Mouse (Mus musculus): ENCODE results near the gene Cox17. TPM values are rescaled to one million over a fixed set of nuclear protein-coding genes. Genes with fewer than 3 reads are reported as not detected.

Gene Cox17
- total RNA-seq, 2 experiments from 2014 or later: 66.5 to 94.2 TPM

DNA sequence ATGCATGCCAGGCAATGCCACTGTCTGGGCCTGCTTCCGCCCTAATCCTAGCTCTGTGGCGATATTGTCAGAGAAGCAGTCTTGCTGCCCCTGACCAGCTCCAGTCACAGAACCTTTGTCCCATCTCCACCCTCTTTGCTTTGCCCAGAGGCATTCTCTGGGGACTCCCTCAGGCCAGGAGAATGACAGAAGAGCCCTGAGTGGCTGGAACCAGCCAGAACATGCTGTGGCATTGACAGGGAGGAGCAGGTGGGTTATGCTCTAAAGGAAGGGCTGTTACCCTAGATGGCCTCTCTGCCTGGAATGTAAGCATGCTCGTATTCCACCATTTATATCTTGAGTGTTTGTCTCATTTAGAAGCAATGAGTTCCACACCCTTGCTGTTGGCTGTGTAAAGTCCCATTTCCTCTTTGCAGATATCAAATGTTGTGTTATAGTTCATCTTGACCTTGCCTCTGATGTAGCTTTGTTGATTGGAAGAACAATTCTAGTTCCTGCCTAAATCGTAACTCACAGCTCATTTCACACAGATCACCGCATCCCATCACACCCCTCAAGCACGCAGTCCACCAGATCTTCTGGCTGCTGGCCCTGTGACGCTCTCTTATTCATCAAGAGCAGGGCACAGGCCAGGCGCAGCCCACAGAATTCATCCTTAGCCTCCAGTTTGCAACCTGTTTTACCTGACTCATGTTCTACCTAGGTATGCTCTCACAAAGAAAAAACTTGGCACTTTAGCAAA, 24.0 kb downstream of the Cox17 start:
- DNase-seq (ENCODE audit: low spot score in 2 of 2): no peak

DNA sequence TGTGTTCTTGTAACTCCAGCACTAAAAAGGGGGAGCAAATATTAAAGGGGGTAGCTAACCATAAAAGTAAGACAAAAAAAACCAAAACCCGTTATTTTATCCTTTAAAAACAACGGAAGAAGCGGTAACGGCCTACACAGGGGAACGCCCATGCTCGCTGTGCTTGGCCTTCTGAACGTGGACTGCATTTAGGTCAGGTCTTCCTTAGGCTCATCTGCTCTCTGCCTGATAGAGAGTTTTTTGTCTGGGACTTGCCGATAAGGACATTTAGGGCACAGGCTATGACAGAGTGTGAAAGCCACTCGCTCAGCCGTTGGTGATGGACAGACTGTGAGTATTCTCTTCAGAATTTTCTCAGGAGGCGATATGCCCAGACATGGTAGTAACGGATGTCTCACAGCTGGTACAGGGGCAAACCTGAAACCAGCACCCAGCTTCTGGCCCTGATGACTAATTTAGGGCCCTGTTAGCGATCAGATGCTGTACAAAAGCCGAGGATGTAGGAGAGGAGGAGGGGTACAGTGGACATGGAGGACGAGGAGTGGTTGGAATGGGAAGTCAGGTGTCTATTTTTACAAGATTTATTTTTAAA, 25.0 kb downstream of the Cox17 start:
- DNase-seq (ENCODE audit: low spot score in 2 of 2): no peak

DNA sequence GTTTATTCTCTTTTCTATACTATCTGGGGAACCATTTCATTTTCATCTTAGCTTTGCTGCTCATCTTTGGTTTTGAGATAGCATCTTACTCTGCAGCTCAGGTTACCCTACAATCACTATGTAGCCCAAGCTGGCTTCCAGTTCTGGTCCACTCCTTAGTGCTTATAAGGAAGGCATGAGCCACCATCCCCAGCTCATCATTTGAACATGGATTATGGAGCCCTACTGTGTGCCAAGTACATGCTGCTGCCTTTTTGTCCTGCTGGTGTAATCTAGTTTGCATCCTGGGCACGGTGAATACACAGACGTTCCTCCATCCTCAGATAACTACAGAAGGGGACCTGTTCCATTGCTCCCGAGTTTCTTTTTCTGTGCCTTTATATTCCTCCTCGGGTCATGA, 26.1 kb downstream of the Cox17 start:
- no peak for DNase-seq (ENCODE audit: low spot score in 2 of 2)

DNA sequence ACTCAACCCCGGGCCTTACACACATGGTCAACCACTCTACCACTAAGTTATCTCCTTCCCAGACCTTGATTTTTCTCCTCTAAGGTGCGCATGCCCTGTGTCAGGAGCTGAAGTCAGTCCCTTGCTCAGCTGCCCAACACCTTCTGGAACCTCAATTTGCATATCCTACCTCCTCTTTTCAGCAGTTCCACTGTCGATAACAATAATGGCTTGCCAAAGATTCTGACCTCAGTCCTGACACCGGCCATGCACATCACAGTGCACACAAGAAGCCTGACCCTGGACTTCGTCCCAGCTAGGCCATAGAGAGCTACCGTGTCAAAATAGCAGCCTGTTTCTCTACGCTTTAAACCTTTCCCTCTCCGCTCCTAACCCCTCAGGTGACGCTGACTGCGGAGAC, 26.6 kb downstream of the Cox17 start:
- no peak for DNase-seq (ENCODE audit: low spot score in 2 of 2)

DNA sequence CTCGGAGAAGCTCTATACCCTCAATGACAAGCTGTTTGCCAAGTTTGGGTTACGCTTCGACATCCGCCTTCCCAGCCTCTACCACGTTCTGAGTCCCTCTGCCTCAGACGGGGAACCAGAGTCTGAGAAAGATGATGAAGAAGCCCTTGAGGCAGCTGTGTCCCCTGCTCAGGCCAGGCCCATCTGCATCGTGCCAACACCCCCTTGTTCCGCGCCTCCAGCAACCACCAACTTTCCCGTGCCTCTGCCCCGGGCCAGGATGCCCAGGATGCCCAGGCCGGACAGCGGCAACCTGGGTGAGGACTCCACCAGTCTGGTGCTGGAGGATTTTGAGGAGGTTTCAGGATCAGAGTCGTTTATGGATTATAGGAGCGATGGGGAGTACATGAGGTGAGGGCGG, 27.1 kb downstream of the Cox17 start:
- no peak for DNase-seq (ENCODE audit: low spot score in 2 of 2)

DNA sequence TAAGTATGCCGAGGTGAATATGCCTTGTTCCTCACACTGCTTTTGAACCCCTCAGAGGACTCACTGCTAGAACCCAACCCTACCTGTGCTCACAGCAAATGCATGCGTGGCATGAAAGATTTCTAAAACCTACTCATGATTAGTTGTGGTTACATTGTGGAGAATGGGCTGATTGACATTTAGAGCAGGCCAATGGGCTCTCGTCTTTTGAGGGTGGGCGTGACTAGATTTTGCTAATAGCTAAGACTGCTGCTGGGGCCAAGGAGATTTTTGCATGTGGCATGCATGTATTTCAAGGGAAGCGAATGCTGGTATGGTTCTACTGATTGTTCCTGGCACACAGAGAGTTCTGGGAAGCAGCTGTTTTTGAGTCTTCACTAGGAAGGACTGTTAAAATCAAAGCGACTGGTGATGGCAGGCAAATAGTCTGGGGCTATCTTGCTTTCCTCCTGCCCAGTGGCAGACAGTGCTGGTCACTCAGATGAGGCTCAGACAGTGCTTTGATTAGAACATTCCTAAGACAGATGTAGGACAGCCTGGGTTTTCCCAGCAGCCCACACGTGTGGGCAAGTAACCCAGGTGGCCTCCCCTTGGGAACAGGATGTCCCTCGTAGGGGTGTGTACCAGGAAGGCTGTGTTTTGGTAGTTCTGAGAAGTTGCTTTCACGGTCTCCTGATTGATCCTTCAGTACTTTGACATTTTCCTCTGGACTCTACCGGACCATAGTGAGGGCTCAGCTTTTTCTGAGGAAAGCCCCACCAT, 27.8 kb downstream of the Cox17 start:
- no peak for DNase-seq (ENCODE audit: low spot score in 2 of 2)

DNA sequence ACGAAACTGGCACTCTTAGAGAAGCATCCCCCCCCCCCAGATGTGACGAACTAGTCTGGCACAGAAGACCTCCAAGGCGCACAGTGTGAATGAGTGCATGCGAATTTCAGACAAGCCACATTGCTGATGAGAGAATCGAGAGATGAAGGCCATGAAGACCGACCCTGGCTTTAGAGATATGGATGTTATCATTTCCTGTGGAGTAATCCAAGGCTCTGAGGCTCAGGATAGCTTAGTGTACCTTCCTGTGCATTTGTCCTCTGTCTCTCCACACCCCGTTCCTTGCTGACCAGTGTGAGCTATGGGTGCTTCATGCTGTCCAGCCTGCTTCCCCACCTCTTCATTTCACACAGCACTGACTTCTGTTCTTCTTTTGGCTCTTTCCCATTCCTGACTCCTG, 28.4 kb downstream of the Cox17 start:
- DNase-seq (ENCODE audit: low spot score in 2 of 2): no peak

DNA sequence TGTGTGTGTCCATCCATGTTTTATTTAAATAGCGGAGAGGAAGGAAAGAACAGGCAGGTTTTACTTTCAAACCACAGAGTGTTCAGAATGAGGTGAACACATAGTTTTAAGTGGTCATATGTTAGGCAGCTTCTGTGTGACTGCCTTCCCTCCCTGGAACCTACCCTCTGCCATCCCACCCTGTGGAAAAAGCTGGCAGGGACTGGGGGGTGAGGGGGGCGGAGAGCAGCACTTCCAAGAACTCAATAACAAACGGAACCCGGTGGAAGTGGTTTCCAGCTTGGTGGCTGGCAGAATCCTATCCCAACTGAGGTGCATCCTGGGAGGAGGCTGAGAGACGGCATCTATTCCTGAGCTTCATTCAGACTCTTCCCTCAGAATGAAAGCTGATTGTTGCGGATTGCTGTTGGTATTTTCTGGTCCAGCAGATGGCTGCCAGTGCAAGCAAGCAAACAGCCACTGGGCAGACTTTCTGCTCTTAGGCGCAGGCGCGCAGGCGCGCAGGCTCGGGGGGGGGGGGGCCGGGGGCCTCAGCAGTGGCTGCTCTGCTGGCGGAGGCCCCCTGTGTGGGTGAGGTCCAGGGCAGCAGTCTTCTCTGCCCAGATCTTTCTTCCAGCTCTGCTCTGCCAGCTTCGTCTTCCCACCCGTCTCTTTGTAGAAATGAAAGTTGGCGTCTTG, 29.5 kb downstream of the Cox17 start:
- peak; percentile 58 to 66 for DNase-seq (ENCODE audit: low spot score in 2 of 2)

DNA sequence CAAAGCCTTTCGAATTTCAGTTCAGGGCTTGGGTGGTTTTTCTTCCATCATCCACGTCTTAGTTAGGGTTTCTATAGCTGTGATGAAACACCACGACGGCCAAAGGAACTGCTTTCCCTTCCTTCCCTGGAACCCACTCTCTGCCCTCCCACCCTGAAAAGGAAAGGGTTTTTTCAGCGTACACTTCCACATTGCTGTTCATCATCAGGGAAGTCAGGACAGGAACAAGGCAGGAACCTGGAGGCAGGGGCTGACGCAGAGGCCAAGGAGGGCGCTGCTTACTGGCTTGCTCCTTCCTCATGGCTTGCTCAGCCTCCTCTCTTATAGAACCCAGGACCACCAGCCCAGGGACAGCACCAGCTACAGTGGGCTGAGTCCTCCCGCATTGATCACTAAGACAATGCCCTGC, 30.1 kb downstream of the Cox17 start:
- DNase-seq (ENCODE audit: low spot score in 2 of 2): no peak

DNA sequence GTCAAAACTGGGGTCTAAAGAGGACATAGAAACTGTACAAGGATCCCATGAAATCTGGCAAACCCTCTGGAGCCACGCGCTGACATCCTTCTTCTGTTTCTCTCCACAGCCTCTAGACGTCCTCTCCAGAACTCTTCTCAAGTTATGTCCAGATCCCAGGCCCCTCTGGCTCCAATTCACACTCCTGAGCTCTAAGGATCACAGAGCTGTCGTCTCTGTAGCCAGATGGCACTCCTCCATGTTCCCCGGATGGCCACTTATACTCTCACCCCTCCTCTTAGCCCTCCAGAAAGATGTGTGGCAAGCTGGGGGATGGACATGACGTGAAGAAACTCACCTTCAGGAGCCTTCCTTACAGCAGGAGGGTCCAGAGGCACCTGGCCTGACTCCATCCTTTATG, 30.8 kb downstream of the Cox17 start:
- DNase-seq (ENCODE audit: low spot score in 2 of 2): no peak

DNA sequence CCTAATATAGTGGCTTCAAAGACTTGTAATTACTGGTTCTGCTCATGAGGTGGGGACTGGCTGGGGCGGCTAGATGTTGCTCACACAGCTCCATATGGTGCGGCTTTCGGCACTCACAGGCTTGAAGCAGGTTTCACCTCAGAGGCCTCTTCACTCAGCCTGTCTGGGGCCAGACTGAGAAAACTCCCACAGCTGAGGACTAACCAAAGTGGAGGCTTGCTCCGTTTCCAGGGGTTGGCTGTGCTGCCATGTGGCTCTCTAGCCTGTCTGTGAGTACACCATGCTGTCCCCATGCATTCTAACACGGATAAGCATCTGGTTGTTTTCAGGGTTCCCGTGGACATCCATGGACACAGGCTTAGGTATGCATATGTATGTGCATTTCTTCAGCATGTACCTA, 31.8 kb downstream of the Cox17 start:
- DNase-seq (ENCODE audit: low spot score in 2 of 2): no peak

DNA sequence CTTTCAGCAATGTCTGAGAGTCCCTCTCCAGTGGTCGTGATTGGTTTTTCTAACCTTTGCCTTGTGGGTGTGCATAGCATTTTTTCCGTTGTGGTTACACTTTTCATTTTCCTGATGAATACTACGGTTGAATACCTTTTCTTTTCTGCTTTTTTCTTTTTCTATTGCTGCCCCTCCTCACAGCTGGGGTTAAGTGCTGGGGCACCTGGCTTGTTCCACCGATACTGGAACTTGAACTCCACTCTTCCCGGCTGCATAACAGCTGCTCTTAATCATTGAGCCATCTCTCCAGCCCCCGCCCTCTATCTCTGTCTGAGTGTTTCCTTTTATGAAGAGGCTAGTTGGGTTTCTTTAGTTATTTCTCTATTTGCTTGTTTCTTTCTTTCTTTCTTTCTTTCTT, 32.3 kb downstream of the Cox17 start:
- DNase-seq (ENCODE audit: low spot score in 2 of 2): no peak

DNA sequence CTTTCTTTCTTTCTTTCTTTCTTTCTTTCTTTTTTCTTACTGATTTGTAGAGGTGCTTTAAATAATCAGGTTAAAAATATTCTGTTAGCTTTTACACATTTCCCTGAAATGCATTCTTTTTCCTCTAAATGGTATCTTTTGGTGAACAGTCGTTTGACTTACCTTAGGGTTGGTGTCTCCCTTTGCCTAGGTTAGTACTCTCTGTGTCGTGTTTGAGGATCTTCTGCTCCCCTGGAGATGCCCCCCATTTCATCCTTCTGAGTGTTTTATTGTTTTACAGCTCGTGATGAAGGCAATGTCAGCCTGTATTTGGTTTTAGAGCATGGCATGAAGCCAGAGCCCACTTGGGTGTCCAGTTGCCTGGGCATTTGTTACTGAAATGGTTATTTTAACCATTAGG, 32.7 kb downstream of the Cox17 start:
- no peak for DNase-seq (ENCODE audit: low spot score in 2 of 2)

DNA sequence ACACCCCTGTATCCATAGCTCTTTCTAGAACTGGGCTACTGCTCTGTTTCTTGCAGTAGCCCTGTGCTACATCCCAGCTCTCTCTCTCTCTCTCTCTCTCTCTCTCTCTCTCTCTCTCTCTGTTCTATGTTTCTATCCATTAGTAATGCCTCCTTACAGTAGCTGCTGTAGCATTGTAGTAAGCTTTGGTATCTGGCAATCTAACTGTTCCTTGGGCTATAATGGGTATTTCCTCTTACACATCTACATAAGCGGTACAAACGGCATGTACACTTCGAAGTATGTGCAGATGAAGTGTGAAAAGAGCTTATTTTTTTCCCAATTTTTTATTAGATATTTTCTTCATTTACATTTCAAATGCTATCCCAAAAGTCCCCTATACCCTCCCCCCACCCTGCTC, 33.1 kb downstream of the Cox17 start:
- no peak for DNase-seq (ENCODE audit: low spot score in 2 of 2)

DNA sequence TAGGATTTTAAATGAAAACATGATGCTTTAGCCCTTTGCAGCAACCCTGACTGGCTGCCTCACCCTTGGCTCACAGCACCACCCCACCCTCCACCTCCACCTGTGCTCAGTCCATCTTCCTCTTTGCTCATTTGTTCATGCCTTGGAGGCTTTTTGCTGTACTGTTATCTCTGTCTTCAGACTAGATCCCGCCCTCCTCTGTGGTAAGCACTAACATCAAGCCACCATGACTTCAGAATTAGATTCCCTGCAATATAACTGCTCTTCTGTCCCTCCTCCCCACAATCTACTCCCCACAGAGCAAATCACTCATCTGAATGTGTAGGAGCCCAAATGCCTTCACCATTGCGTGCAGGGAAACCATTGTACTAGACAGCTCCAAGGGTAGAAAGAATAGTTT, 36.9 kb downstream of the Cox17 start:
- DNase-seq (ENCODE audit: low spot score in 2 of 2): no peak

DNA sequence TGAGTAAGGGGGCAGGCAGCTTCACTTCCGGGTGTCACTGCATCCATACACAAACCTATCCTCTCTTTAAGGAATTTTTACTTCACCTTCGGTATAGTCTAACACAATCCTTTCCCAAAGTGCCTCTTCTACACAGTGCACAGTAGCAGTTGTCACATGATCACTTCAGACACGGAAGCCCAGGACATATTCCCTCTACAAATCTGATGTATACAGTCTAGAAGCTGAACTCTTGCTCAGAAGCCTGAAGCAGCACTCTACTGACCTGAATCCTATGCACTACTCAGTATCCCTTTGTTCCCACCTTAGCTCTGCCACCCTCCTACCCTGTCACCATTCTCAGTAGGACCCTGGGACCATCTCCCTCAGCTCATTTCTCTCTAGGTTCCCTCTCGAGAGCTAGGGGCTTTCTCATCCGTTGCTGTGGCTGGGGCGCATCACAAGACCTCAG, 38.4 kb downstream of the Cox17 start:
- no peak for DNase-seq (ENCODE audit: low spot score in 2 of 2)

DNA sequence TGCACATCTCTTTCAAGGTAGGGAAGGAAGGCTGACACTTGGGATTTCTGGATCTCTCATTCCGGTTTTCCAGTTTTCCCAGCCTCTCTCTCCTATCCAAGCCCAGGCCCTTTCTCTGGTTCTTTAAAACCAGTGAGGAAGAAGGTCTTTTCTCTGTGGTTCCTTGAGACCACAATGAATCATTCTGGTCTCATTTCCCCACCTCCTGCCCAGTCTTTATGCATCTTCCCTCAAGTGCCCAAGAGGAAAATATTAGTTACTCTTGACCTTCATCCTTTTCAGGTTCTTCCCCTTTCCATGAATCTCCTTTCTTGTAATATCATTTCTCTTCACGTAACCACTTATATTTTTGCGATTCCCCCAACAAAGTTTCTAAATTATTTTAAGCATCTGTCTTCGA, 38.9 kb downstream of the Cox17 start:
- no peak for DNase-seq (ENCODE audit: low spot score in 2 of 2)

DNA sequence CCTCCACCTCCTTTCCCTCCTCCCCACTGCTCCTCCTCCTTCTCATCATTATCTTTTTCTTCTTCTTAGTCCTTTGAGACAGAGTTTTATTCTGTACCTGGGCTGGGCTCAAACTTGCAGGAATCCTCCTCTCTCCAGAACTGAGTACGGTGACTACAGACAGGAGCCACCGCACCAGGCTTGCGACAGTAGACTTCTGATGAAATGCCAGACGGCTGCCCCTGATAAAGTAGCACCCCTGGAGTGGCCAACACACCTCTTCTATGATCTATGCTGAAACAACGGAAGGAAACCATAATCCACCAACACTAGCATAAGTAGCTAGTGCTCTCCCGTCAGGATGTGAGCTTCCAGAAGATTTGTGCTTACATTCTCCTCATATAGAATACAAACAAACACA, 40.6 kb downstream of the Cox17 start:
- no peak for DNase-seq (ENCODE audit: low spot score in 2 of 2)

DNA sequence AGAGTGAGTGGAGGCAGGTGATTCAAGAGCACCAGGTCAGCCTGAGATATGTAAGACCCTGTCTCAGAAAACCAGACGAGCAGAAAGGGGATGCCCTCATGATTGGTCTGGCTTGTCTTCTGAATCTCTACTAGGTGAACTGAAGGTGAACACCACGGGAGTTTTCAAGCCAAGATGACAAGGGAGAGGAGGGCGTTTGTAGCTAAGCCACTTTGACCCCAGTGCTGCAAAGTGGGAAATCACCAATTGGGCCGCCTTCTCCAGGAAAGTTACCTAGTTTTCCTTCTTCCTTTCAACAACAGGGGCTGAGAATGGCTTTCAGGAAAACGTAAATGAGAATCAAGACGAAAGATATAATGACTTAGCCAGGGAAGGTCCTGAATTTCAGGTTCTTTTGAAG, 42.0 kb downstream of the Cox17 start:
- no peak for DNase-seq (ENCODE audit: low spot score in 2 of 2)

DNA sequence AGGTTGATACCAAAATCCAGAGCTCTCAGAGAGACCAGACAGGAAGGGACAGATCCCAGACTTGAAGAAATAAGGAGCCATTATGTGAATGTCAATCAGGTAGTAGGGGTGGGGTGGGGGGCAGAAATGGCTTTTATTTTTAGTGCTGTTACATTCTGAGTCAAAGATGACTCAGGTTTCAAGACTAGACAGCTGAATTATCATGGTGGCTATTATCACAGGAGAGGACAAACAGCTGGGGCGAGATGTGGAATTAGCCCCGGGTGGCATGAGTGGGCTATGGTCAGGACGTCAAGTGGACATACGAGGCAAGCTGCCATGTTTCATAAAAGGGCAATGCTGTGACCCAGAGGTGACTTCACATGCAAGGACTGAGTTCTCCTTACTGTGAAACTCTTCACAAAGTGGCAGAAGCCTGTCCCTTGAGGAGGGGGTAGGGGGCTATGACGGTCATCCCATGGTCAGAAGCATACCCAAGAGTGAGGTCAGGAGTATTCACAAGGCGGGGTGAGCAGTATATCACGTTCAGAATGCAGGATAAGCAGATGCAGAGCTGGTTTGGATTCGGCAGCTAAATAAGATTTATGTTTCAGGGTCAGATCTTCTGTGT, 42.6 kb downstream of the Cox17 start:
- DNase-seq (ENCODE audit: low spot score in 2 of 2): no peak

DNA sequence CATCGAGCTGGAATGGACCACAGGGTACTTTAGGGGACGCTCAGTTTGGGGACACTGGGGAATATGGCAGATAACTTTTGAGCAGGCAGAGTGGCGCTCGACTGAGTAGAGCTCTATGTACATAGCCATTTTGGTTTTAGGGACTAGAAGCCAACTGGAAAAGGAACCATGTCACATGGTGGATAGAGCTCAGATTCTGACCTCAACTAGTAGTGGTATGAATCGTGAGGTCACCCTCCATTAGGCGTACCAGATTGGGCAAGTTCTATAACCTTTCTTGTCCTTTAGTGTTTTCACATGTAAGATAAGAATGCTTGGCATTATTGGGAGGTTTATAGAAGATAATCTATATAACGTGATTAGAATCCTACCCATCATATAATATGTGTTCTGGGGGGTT, 43.5 kb downstream of the Cox17 start:
- DNase-seq (ENCODE audit: low spot score in 2 of 2): no peak
